Mouse (Mus musculus): ENCODE results near the gene Zdhhc19. TPM values are rescaled to one million over a fixed set of nuclear protein-coding genes. Genes with fewer than 3 reads are reported as not detected.

The Zdhhc19 gene
- polyA plus RNA-seq, 1 experiment = not detected

DNA sequence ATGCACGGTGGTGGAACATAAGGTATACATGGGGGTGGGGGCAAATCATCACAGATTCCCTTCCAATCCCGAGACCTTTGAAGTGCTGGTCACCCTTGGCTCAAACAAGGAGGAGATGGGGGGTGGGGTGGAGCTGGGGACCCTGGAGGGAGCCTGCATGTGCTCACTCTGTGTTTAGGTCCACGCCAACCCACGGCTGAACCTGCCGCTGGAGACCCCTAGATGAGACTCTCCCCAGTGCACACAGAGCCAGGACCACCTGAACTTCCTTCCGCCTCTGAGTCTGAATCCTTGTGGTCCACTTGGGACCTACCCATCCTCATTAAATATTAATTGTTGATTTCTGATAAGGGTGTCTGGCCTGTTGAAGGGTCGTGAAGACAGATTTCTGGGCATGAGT, 10.8 kb downstream of the Zdhhc19 start:
- Histone ChIP-seq H3K36me3 (ENCODE audit: control insufficient read depth, insufficient read depth, low read length, poor library complexity, severe bottlenecking) (no peaks in the 10 kb centered on the region), H3K4me1 (ENCODE audit: control insufficient read depth, insufficient read depth, low read length) (peaks cover 12% of the 10 kb centered on the region), H3K9ac (ENCODE audit: low read depth, poor library complexity, severe bottlenecking) (no peak overlapping the region), H3K27me3 (ENCODE audit: control insufficient read depth, insufficient read depth, low read length, poor library complexity, severe bottlenecking) (no peaks in the 10 kb centered on the region), H3K9me3 (replicated peaks; ENCODE audit: control insufficient read depth, insufficient read depth, low read length, poor library complexity, severe bottlenecking) (no peaks in the 10 kb centered on the region), H3K4me3 (ENCODE audit: low read depth, low read length) (no peak overlapping the region), H3K27ac (ENCODE audit: insufficient read depth, low read length) (no peak overlapping the region)
- no peak for TF ChIP-seq POLR2A (IDR thresholded peaks at IDR 0.05; ENCODE audit: insufficient read depth, low read length)
- no peak for TF ChIP-seq EP300 (IDR thresholded peaks at IDR 0.05; ENCODE audit: insufficient read depth, low read depth, low read length)
- no peak for TF ChIP-seq CTCF (IDR thresholded peaks at IDR 0.05; ENCODE audit: low read depth, low read length)

DNA sequence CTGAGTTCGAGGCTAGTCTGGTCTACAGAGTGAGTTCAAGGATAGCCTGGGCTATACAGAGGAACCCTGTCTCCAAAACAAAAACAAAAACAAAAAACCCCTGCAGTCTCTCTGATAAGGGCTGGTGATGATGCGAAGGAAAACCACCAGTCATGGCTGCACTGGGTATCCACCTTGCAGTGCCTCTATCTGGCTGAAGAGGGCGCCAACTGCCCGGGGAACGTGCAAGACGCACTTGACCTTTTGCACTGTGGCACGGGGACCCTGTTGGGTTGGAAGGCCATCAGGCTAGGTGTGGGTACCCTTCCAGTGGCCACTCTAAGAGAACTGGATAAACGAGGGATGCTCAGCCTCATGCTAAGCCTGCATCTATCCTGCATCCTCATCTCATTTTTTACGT, 11.3 kb downstream of the Zdhhc19 start:
- no peaks in the 10 kb centered on the region for H3K36me3 ChIP-seq (ENCODE audit: control insufficient read depth, insufficient read depth, low read length, poor library complexity, severe bottlenecking)
- no peaks in the 10 kb centered on the region for H3K27me3 ChIP-seq (ENCODE audit: control insufficient read depth, insufficient read depth, low read length, poor library complexity, severe bottlenecking)
- H3K9ac ChIP-seq (ENCODE audit: low read depth, poor library complexity, severe bottlenecking) = no peak overlapping the region
- TF ChIP-seq CTCF (IDR thresholded peaks at IDR 0.05; ENCODE audit: low read depth, low read length) = peak; percentile 98
- no peak for TF ChIP-seq EP300 (IDR thresholded peaks at IDR 0.05; ENCODE audit: insufficient read depth, low read depth, low read length)
- H3K4me3 ChIP-seq (ENCODE audit: low read depth, low read length) = no peak overlapping the region
- no peak overlapping the region for H3K27ac ChIP-seq (ENCODE audit: insufficient read depth, low read length)
- H3K9me3 ChIP-seq (replicated peaks; ENCODE audit: control insufficient read depth, insufficient read depth, low read length, poor library complexity, severe bottlenecking) = no peaks in the 10 kb centered on the region
- peaks cover 16% of the 10 kb centered on the region for H3K4me1 ChIP-seq (ENCODE audit: control insufficient read depth, insufficient read depth, low read length)

DNA sequence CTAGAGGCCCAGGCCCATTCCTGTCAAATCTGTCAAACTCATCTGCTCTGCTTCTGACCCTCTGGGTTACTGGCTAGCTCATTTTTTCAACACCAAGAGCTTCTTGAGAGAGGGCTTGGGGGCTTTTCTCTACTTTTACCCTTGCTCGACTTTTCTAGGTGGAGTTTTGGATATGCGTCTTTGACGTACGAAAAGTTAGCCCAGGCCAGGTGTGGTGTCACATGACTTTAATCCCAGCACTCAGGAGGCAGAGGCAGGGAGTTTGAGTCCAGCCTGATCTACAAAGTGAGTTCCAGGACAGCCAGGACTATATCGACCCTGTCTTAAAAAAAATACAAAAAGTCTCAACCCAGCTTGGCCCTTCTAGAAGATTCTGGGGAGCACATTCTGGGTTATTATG, 12.0 kb downstream of the Zdhhc19 start:
- TF ChIP-seq EP300 (IDR thresholded peaks at IDR 0.05; ENCODE audit: insufficient read depth, low read depth, low read length) = no peak
- TF ChIP-seq CTCF (IDR thresholded peaks at IDR 0.05; ENCODE audit: low read depth, low read length) = no peak
- H3K27ac ChIP-seq (ENCODE audit: insufficient read depth, low read length) = 0 out of 2 replicates have a peak overlapping the region, but pooled peaks have one; percentile 2

DNA sequence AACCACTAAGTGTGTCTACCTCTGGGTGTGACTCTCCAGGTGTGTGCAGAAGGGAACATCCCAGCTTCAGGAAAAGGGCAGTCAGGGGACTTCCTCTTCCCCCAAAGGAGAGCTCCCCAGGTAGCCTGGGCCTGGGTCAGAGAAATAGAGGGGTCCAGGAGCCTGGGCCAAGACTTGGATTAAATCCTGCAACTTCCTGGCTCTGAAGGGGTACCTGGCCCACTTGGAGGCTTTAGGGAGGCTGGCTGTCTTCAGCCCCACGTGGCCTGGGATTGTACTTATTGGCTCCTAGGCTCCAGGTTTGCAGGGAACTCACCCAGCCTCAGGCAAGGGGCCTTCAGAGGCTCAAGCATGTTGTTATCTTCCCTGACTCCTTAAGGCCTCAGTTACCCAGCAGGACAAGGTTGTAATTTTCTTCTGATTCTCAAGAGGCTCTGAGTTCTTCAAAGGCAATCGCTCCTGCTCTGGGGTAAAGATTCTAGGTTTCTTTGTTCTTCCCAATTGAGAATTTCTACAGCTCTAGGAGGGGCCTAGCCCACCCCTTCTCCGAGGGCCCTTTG, 12.5 kb downstream of the Zdhhc19 start:
- Histone ChIP-seq H3K9me3 (replicated peaks; ENCODE audit: control insufficient read depth, insufficient read depth, low read length, poor library complexity, severe bottlenecking) (no peaks in the 10 kb centered on the region), H3K9ac (ENCODE audit: low read depth, poor library complexity, severe bottlenecking) (no peak overlapping the region), H3K27me3 (ENCODE audit: control insufficient read depth, insufficient read depth, low read length, poor library complexity, severe bottlenecking) (no peaks in the 10 kb centered on the region), H3K27ac (ENCODE audit: insufficient read depth, low read length) (0 out of 2 replicates have a peak overlapping the region, but pooled peaks have one; percentile 2), H3K36me3 (ENCODE audit: control insufficient read depth, insufficient read depth, low read length, poor library complexity, severe bottlenecking) (no peaks in the 10 kb centered on the region), H3K4me1 (ENCODE audit: control insufficient read depth, insufficient read depth, low read length) (peaks cover 16% of the 10 kb centered on the region), H3K4me3 (ENCODE audit: low read depth, low read length) (no peak overlapping the region)
- TF ChIP-seq POLR2A (IDR thresholded peaks at IDR 0.05; ENCODE audit: insufficient read depth, low read length) (no peak), CTCF (IDR thresholded peaks at IDR 0.05; ENCODE audit: low read depth, low read length) (no peak), EP300 (IDR thresholded peaks at IDR 0.05; ENCODE audit: insufficient read depth, low read depth, low read length) (no peak)

More for the DNA sequence above, 12.0 kb downstream of the Zdhhc19 start:
- Histone ChIP-seq H3K9me3 (replicated peaks; ENCODE audit: control insufficient read depth, insufficient read depth, low read length, poor library complexity, severe bottlenecking) (no peaks in the 10 kb centered on the region), H3K9ac (ENCODE audit: low read depth, poor library complexity, severe bottlenecking) (no peak overlapping the region), H3K27me3 (ENCODE audit: control insufficient read depth, insufficient read depth, low read length, poor library complexity, severe bottlenecking) (no peaks in the 10 kb centered on the region), H3K4me1 (ENCODE audit: control insufficient read depth, insufficient read depth, low read length) (peaks cover 16% of the 10 kb centered on the region), H3K36me3 (ENCODE audit: control insufficient read depth, insufficient read depth, low read length, poor library complexity, severe bottlenecking) (no peaks in the 10 kb centered on the region), H3K4me3 (ENCODE audit: low read depth, low read length) (no peak overlapping the region)

DNA sequence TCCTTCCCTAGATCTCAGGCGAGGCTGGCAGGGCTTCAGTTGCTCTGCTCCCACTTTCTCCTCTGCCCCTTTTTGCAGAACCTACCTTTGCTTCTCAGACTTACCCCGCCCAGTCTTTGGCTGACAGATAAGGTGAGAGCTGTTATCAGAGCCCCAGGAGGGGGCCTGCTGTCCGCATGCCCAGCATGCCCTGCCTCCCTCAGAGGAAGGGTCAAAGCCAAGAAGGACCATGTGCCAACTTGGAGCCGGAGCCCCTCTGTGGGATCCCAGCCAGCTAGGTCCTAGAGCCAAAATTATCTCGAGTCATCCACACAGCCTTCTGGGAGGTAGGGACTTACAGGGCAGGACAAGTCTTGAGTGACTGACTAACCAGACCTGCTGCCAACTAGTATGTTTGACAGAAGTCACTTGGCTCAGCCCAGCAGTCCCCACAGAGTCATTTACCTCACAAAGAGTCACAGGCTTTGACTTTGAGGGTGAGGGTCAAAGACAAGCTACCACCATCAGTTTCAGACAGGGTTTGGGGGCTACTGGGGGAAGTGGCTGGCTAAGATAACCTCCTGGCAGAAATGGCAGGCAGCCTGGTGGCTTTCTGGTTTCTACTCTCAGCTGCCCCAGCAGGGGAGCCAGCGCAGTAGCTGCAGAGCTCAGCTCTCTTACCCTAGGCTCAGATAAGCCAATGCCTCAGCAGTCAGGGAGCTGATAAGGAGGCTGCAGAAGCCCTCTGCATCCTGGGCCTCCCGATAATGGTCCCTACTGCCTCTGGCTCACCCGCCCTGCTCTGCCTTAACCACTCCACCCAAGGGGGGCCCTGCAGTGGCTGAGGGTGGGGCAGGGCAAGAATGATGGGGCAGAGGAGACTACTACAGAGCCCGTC, 13.2 kb downstream of the Zdhhc19 start:
- Histone ChIP-seq H3K27ac (ENCODE audit: insufficient read depth, low read length) (0 out of 2 replicates have a peak overlapping the region, but pooled peaks have one; percentile 88), H3K4me1 (ENCODE audit: control insufficient read depth, insufficient read depth, low read length) (peaks cover 16% of the 10 kb centered on the region), H3K36me3 (ENCODE audit: control insufficient read depth, insufficient read depth, low read length, poor library complexity, severe bottlenecking) (no peaks in the 10 kb centered on the region), H3K9me3 (replicated peaks; ENCODE audit: control insufficient read depth, insufficient read depth, low read length, poor library complexity, severe bottlenecking) (no peaks in the 10 kb centered on the region), H3K27me3 (ENCODE audit: control insufficient read depth, insufficient read depth, low read length, poor library complexity, severe bottlenecking) (no peaks in the 10 kb centered on the region), H3K9ac (ENCODE audit: low read depth, poor library complexity, severe bottlenecking) (no peak overlapping the region), H3K4me3 (ENCODE audit: low read depth, low read length) (no peak overlapping the region)
- TF ChIP-seq EP300 (IDR thresholded peaks at IDR 0.05; ENCODE audit: insufficient read depth, low read depth, low read length) = no peak
- no peak for TF ChIP-seq POLR2A (IDR thresholded peaks at IDR 0.05; ENCODE audit: insufficient read depth, low read length)
- TF ChIP-seq CTCF (IDR thresholded peaks at IDR 0.05; ENCODE audit: low read depth, low read length) = no peak
